Mouse (Mus musculus): Measurements from ENCODE around the gene Lnpep.

DNA sequence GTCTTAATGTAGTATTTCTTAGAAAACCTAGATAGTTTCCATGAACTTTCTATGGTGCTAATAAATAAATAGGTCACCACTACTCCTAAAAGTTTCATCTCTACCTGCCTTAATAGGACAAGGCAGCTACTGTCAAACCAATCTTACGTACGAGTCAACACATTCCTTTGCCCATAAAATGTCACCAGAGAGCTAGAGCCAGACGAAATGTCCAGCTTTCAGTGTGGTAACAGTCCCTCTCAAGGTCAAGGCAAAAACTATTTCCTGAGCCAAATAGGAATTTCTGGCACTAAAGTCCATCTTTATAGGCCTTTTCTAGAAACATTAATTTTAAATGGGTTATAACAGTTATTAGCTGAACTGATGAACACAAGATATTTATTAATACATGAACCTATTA lies 3.3 kb downstream of the Lnpep start:
- no peak for TF ChIP-seq CTCF (IDR thresholded peaks at IDR 0.05; ENCODE audit: low read depth)
- TF ChIP-seq EP300 (IDR thresholded peaks at IDR 0.05; ENCODE audit: low read depth): no peak

Data from heart, postnatal 0 days (tissue).